ENCODE assay signal across 8 mouse cellular contexts in the genomic region with DNA sequence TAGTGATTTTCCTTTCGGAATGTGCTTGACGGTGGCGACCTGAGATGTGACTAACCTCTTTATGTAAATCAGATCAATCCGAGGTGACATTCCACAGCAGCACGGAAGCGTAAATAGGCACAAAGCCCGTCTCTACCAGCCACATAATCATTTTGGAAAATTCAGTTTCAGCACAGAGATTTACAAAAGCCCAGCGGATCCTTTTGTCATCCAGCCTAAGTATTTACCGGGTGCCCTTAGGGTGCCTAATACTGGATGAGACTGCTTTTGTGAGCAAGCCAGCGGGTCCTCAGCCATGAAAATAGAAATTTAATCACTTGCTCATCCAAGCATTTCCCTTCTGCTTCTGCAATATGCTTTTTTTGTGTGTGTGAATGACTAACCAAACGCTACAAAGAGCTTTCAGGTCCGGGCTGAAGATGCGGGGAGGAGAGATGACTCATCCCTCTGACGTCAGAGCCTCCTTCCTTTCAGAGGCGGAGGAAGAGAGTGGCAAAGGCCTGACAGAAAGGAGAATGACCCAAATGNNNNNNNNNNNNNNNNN.
DNase-seq lines count a peak whose midpoint lies in the region; ATAC-seq and TF ChIP-seq lines count a peak whose summit lies in the region.

No protein-coding gene starts in this region.

- no peak for TF ChIP-seq EP300 in stomach, postnatal 0 days (optimal IDR thresholded peaks at IDR 0.05)

- no peaks in the 10 kb centered on the region for H3K36me3 ChIP-seq in limb, embryonic 11.5 days (ENCODE audit: control insufficient read depth, insufficient read depth, low read length)
- no peaks in the 10 kb centered on the region for H3K36me3 ChIP-seq in midbrain, embryonic 15.5 days (replicated peaks)
- no peaks in the 10 kb centered on the region for H3K36me3 ChIP-seq in stomach, postnatal 0 days (ENCODE audit: control insufficient read depth, insufficient read depth, low read length)

- no peak for TF ChIP-seq CTCF in stomach, postnatal 0 days (IDR thresholded peaks at IDR 0.05; ENCODE audit: low read depth)

- no peaks in the 10 kb centered on the region for H3K27me3 ChIP-seq in limb, embryonic 11.5 days (ENCODE audit: control insufficient read depth, insufficient read depth, low read length)
- H3K27me3 ChIP-seq in midbrain, embryonic 15.5 days (replicated peaks), result no peaks in the 10 kb centered on the region
- H3K27me3 ChIP-seq in stomach, postnatal 0 days (ENCODE audit: control insufficient read depth, insufficient read depth, low read length), result no peaks in the 10 kb centered on the region

- H3K9ac ChIP-seq in limb, embryonic 11.5 days (ENCODE audit: low read length), result no peak overlapping the region
- peak overlapping the region; percentile 54 for H3K9ac ChIP-seq in midbrain, embryonic 15.5 days
- H3K9ac ChIP-seq in stomach, postnatal 0 days (ENCODE audit: low read length), result no peak overlapping the region

- no peak overlapping the region for H3K4me3 ChIP-seq in limb, embryonic 11.5 days (ENCODE audit: low read depth, low read length)
- H3K4me3 ChIP-seq in midbrain, embryonic 15.5 days, result peak overlapping the region; percentile 42
- 0 out of 2 replicates have a peak overlapping the region, but pooled peaks have one; percentile 13 for H3K4me3 ChIP-seq in stomach, postnatal 0 days (ENCODE audit: low read depth, low read length)

- H3K4me1 ChIP-seq in limb, embryonic 11.5 days (ENCODE audit: control insufficient read depth, insufficient read depth, low read length), result no peaks in the 10 kb centered on the region
- H3K4me1 ChIP-seq in midbrain, embryonic 15.5 days, result peaks cover 7% of the 10 kb centered on the region; the same call in 1 of the 2 replicates
- H3K4me1 ChIP-seq in stomach, postnatal 0 days (replicated peaks; ENCODE audit: control insufficient read depth, insufficient read depth), result no peaks in the 10 kb centered on the region

- H3K4me2 ChIP-seq in limb, embryonic 11.5 days (ENCODE audit: low read depth, severe bottlenecking), result peak overlapping the region; percentile 26; the same call in 1 of the 2 replicates
- H3K4me2 ChIP-seq in midbrain, embryonic 15.5 days, result peak overlapping the region; percentile 54
- peak overlapping the region; percentile 36 for H3K4me2 ChIP-seq in stomach, postnatal 0 days (replicated peaks; ENCODE audit: low read depth)

- DNase-seq in 3134 (ENCODE audit: extremely low read depth, insufficient read length, low spot score), result peak; percentile 5
- DNase-seq in adrenal gland, adult (ENCODE audit: inconsistent age in 2 of 2, low spot score in 1 of 2), result peak; percentile 63 to 88
- DNase-seq in embryo, embryonic 11.5 days (ENCODE audit: low read depth, low spot score), result peak; percentile 35
- peak; percentile 13 for DNase-seq in heart, adult 8-10 months (ENCODE audit: low spot score)
- peak; percentile 24 to 39 for DNase-seq in kidney, adult 8-10 months
- DNase-seq in limb, embryonic 11.5 days (ENCODE audit: low spot score), result peak; percentile 35
- DNase-seq in stomach, postnatal 0 days (ENCODE audit: low spot score), result peak; percentile 53

- ATAC-seq in limb, embryonic 11.5 days (ENCODE audit: insufficient number of reproducible peaks, low FRiP score, low TSS enrichment, low read depth), result no peak
- ATAC-seq in midbrain, embryonic 15.5 days (replicated peaks), result peak; percentile 95
- no peak for ATAC-seq in stomach, postnatal 0 days (ENCODE audit: low FRiP score, low TSS enrichment)

- WGBS in limb, embryonic 11.5 days, result 15% methylated on average over 15 of the region's 15 CpGs
- WGBS in midbrain, embryonic 15.5 days, result under 1% methylated on average over 15 of the region's 15 CpGs
- 10% methylated on average over 15 of the region's 15 CpGs for WGBS in stomach, postnatal 0 days

- no peaks in the 10 kb centered on the region for H3K9me3 ChIP-seq in limb, embryonic 11.5 days (ENCODE audit: control insufficient read depth, low read length)
- no peaks in the 10 kb centered on the region for H3K9me3 ChIP-seq in midbrain, embryonic 15.5 days
- no peaks in the 10 kb centered on the region for H3K9me3 ChIP-seq in stomach, postnatal 0 days (ENCODE audit: control insufficient read depth, low read length)

- no peak overlapping the region for H3K27ac ChIP-seq in limb, embryonic 11.5 days (replicated peaks; ENCODE audit: low read depth, low read length)
- peak overlapping the region; percentile 89 for H3K27ac ChIP-seq in midbrain, embryonic 15.5 days
- H3K27ac ChIP-seq in stomach, postnatal 0 days (replicated peaks), result no peak overlapping the region

Comparison
In these comparisons a context has a peak if more than half of its experiments do, and no peak if none do; other contexts are left out.
1. DNase-seq: peak in every context shown above with its lines; median percentile 76 in adrenal gland, adult; 53 in stomach, postnatal 0 days; 35 in embryo, embryonic 11.5 days; 35 in limb, embryonic 11.5 days; 32 in kidney, adult 8-10 months; 13 in heart, adult 8-10 months; 5 in 3134.